Mouse (Mus musculus) embryonic fibroblast, embryonic 13.5 days (primary cell): ENCODE measurements around the gene Gps2. TPM values are rescaled to one million over a fixed set of nuclear protein-coding genes. Genes with fewer than 3 reads are reported as not detected.
A peak's percentile ranks its signal among the peaks of the same experiment; 100 is the strongest.
"Not testable (repeated sequence)": the region's sequence is repeated elsewhere in the genome, so short reads cannot be mapped to it uniquely, and the experiment has no call there.

Source experiments
- H3K27ac ChIP-seq: 2 replicates; pipeline ENCODE4 v1.5.1; 2012; ENCODE audit warnings: low read length, control low read depth, inconsistent platforms; ENCODE audit not compliant: insufficient read depth
- H3K4me1 ChIP-seq: 2 replicates; pipeline ENCODE4 v1.6.1; 2011; ENCODE audit warnings: low read length; ENCODE audit not compliant: control insufficient read depth, insufficient read depth
- H3K4me3 ChIP-seq: 2 replicates; pipeline ENCODE4 v1.5.1; 2011; ENCODE audit warnings: mild to moderate bottlenecking, control low read depth, low read length; ENCODE audit not compliant: insufficient read depth
- CTCF ChIP-seq: IDR thresholded peaks from 2 replicates; pipeline ENCODE4 v1.5.1; 2011; ENCODE audit warnings: mild to moderate bottlenecking, control low read depth, low read length, moderate library complexity, borderline replicate concordance; ENCODE audit not compliant: insufficient read depth
- POLR2A ChIP-seq: IDR thresholded peaks from 2 replicates; pipeline ENCODE4 v1.6.1; 2011; ENCODE audit warnings: low read depth, mild to moderate bottlenecking, control low read depth, low read length, moderate library complexity
- polyA plus RNA-seq: library from polyadenylated mRNA; stranded (reverse); fragments of >200 nt; gene quantifications from 2 replicates; pipeline ENCODE4 v1.2.4, GENCODE M21; 2011; ENCODE audit warnings: low read depth; ENCODE audit not compliant: missing spikeins, insufficient read length

The Gps2 gene
- polyA plus RNA-seq, 1 experiment, result 27.8 TPM

DNA sequence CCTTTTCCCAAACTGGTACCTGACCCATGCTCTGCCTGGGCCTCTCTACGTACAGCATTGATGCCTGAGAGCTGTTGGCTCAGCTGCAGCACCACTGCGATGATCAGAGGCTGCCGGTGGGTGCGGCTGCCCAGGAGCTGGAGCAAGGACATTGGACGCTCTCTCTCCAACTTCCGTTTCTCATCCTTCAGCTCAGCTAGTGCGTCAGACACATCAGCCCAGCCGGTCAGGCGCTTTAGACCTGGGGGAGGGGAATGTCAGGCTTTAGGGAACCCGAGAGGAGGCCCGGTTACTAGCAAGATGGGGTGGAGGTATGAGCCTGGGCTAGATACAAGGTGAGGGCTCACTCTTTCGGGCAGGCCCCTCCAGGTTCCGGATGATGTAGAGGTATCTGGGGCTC, 31.5 kb downstream of the Gps2 start:
- TF ChIP-seq POLR2A, result no peak
- no peak for TF ChIP-seq CTCF
- Histone ChIP-seq H3K4me1 (no peaks in the 10 kb centered on the region), H3K4me3 (no peak overlapping the region), H3K27ac (no peak overlapping the region)

DNA sequence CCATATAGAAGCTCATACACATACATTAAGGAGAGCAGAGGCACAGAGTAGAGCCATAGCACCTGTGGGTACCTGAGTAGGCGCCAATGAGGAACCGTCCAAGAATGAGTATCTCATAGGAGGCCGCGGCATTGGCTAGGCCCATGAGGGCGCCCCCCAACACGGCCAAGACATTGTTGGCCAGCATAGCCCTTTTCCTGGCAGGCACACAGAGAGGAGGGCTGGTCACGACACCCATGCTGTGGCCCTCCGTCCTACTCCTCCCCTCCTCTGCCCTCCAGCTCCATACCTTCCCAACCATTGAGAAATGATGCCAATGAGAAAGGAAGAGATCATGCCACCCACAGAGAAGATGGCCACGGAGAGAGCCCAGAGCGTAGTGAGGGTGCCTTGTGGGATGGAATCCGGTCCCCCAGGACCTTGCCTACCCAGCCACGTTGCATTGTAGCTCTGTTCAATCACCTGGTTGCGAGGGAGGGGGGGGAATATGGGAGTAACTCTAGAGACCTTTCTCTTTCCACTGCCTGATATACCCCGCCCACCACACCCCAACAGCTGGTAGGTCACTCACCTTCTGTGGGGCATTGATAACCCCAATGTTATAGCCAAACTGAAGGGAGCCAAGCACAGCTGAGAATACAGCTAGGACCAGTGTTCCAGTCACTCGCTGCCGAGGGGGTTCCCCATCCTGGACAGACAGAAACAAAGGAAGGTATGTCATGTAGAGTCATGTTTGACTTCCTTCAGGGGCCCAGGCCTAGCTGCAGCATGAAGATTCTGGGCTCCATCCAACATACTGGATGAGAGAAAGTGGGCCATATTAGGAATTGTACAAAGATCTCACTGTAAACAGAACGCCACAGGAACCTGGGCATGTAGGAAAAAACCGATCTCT, 32.6 kb downstream of the Gps2 start:
- no peak overlapping the region for H3K4me3 ChIP-seq
- TF ChIP-seq POLR2A, result no peak
- H3K27ac ChIP-seq, result no peak overlapping the region
- H3K4me1 ChIP-seq, result no peaks in the 10 kb centered on the region

DNA sequence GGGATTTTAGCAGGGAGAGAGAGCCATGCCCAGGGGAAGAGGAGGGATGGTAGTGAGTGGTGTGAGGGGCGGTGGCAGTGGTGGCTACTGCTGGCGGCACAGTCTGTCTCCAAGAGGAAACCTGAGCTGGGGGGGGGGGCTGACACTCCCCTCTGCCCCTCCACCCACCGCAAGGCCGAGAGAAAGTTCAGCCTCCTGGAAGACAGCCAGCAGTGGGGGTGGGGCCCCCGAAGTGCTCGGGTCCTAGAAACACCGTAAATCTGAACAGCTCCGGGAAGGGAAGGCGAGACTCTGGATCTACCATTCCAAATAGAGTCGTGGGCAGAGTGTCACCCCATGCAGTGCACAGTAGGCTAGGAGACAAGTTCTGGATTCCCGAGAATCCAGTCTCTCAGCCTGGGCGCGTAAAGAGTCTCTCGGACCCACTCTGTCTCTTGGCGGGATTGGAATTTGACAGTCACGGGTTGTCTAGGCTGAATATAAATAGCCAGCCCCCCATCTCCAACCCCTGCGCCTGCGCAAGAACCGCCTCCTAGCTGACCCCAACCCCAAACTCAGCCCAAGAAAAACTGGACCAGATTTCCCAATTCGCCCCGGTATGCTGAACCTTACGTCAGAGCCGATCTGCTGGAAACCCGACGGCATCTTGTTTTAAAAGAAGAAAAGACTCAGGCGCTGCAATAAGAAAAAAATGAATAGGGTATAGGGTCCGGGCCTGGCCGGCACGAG, 33.8 kb downstream of the Gps2 start:
- Histone ChIP-seq H3K4me1 (no peaks in the 10 kb centered on the region), H3K4me3 (peak overlapping the region; percentile 50), H3K27ac (no peak overlapping the region)
- TF ChIP-seq CTCF (no peak), POLR2A (no peak)

DNA sequence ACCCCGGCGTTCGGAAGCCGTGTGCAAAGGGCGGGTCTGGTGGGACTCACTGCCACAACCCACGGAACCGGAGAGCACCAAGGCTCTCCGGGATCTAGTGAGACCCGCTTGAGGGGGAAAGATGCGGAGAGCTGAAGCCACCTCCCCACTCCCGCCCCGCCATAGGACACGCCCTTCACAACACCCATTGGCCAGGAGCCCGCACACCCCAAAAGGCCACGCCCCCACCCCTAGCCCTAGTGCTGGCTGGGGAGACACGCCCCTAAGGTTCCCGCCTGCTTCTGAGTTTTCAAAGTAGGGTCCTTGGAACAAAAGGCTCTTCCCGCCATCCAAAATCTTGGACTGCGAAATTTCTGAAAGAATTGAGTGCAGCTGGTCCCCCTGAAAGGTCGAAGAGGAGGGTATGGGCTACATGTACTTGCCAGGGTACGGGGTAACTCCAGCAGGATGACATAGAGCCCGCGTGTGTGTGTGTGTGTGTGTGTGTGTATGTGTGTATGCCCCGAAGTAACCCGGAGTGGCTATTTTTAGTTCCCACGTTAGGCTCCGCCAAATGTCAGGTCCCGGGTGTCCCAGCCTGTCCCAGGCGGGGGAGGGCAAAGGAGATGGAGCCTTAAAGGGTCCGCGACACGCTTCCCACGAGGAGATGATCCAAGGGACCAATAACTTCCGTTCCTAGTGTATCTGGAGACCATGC, 34.5 kb downstream of the Gps2 start, which contains the start of gene Slc2a4:
TSS of gene Slc2a4 (minus strand) at position 123 of the 697 bp plus-strand sequence.
- Histone ChIP-seq H3K4me3 (peak within 1 kb of the TSS; percentile 50), H3K4me1 (no peaks in the 10 kb centered on the region), H3K27ac (no peak within 1 kb of the TSS)
- no peak for TF ChIP-seq CTCF
- peak; percentile 52; the same call in 1 of the 2 replicates for TF ChIP-seq POLR2A

DNA sequence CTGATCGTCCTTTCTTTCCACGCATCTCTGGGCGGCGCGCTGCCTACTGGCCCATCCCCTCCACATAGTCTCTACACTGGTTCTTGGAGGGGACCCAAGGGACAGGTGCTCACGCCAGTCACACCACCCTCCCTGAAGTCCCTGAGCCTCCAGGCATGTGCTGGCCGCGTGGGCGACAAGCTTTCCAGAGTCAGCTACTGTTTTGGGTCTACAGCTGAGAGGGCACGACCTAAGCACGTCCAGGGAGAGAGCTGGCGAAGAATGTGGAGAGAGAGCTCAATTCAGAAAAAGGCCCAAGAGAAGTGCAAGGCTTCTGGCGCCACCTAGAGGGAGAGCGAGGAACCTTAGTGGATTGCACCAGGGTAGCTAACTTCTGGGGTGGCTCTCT, 35.1 kb downstream of the Gps2 start:
- Histone ChIP-seq H3K27ac (no peak overlapping the region), H3K4me3 (peak overlapping the region; percentile 23), H3K4me1 (no peaks in the 10 kb centered on the region)
- peak; percentile 63; the same call in 1 of the 2 replicates for TF ChIP-seq CTCF
- TF ChIP-seq POLR2A, result no peak

DNA sequence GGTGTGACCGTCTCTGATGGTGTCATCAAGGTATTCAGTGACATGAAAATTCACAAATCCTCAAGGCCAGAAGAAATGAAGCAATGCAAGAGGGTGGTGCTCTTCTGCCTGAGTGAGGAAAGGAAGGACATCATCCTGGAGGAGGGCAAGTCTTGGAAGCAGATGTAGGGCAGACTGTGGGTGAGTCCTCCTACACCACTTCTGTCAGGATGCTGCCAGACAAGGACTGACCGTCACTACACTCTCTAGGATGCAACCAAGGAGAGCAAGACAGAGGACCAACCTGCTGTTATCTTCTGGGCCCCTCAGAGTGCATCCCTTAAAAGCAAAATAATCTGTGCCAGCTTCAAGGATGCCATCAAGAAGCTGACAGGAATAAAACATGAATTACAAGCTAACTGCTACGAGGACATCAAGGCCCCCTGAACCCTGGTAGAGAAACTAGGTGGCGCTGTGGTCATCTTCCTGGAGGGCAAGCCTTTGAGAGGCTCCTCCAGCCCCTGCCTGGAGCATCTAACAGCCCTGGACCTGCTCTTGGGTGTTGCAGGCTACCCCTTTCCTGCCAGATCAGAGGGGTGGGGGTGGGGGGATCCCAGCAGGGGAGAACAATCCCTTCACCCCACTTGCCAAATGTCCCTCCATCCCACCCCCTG, 37.2 kb downstream of the Gps2 start:
- H3K27ac ChIP-seq, result no peak overlapping the region
- TF ChIP-seq CTCF, result no peak
- no peak for TF ChIP-seq POLR2A
- H3K4me3 ChIP-seq, result no peak overlapping the region
- no peaks in the 10 kb centered on the region for H3K4me1 ChIP-seq

DNA sequence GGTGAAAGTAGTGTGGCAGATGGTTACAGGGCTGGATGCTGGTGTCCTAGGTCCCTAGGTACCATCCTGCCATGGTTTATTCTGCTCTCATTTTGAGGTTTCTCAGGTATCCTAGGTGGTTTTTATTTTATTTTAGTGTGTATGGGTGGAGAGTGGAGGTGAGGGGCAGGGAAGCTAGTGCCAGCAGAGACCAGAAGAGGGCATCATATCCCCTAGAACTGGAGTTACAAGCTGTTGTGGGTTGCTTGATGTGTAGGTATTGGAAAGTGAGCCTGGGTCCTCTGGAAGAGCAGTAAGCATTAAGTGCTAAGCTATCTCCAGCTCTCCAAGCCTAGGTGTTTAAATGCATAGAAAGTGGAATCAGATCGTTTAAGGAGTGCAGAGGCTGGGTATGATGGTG, 38.6 kb downstream of the Gps2 start:
- H3K27ac ChIP-seq, result no peak overlapping the region
- no peak overlapping the region for H3K4me3 ChIP-seq
- TF ChIP-seq CTCF, result no peak
- TF ChIP-seq POLR2A, result no peak
- no peaks in the 10 kb centered on the region for H3K4me1 ChIP-seq

DNA sequence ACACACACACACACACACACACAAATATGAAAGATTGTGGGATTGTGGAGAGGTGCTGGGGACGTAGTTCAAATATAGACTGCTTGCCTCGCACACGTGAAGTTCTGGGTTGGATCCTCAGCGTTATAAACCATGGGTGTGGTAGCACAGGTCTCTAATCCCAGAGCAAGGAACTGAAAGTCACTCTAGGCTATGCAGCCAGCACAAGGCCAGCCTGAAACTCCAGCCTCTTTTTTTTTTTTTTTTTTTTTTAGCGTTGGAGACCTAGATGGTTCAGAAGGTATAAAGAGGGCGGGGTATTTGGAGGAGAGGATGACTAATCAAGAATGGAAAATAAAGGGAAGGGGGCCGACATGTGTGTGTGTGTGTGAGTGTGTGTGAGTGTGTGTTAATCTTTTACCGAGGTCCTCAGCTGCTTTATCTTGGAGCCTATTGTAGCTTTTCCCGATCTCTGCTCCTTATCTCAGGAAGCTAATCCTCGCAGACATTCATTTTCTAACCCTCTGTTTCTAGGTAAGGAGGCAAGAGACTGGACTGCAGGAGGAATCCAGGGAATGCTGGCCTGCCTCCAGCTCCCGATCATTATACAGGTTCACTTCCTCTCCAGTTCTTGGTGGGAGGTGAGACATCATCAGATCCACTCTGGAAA, 39.7 kb downstream of the Gps2 start:
- TF ChIP-seq POLR2A (no peak), CTCF (no peak)
- H3K27ac ChIP-seq, result no peak overlapping the region
- no peak overlapping the region for H3K4me3 ChIP-seq
- no peaks in the 10 kb centered on the region for H3K4me1 ChIP-seq

DNA sequence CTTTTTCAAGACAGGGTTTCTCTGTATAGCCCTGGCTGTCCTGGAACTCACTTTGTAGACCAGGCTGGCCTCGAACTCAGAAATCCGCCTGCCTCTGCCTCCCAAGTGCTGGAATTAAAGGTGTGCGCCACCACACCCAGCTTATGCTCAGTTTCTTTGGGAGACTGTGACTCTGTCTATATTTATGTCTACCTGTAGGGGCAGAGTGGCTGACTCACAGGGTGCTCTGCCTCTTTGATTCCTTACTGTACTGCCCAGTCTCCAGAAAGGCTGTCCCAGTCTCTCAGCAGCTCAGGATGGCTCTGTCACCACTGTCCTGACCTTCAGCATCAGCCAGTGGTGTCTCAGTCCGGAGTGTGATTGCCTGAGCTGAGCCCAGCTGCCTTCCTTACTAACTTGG, 41.9 kb downstream of the Gps2 start:
- H3K4me1 ChIP-seq, H3K27ac ChIP-seq, H3K4me3 ChIP-seq: not testable (repeated sequence)
